Mouse (Mus musculus): ENCODE results near the gene Pde6c.

The Pde6c gene

DNA sequence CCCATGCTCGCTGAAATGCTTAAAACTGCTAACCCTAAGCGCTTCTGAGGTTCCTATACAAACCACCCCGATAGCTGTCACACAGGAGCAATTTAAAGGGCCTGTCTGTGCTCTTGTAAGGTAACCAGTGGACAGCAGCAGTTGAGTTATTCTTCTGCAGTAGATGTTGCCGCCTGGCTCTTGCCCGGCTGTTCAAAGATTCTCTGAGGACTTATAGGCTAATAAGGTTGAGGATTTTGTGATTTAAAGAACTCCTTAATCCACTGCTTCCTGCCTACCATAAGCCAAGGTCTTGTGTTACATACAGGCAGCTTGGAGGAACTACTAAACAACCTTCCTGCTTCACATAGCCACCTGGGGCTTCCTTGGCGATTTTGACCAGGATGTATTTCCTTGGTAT lies at the start of gene Pde6c:
Gene Pde6c, plus strand, starts transcription at position 301 of the 400 bp plus-strand sequence.
- no peak for DNase-seq

DNA sequence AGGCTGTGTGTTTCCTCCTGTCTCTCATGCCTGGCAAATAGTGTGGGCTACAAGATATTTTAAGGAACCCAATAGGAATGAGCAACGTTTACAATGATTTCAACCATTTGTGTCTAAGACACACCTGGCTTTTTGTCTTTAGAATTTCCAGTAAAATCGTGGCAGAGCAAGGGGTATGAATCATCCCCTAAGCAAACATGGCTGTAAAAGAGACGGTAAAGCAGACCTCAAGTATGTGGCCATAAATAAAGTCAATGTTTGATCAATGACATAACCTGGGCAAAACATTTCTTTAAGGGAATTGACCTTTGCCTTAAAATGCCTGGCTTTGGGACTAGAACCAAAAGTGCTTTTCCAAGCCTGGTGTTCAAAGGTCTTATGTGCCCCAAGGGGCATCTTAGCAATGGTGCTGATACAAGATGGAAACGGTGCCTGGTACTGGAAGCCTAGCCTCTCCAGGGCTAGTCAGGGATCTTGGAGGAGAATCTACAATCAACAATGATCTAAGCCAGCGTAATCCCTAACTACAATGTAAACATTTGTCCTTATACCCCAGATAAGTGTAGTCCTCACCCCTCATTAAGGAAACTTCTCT lies 49.6 kb upstream of the Pde6c start:
- DNase-seq: no peak

DNA sequence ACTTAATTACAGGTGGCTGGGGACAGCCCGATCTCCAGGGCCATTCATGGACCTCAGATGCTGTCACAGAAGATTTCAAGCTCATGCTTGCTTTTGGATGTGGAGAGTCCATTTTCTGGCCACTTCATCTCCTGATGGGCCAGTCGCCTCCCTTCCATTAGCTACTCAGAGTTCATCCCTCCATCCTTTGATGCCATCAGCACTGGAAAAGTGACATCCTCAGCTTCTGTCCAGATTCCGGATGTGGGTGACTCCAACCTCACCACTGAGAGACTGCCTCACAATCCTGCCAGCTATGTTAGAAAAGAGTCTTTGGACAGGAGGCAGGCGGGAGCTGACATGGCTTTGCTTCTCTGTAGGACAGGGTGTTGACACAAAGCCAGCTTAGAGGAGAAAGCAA lies 46.7 kb upstream of the Pde6c start:
- no peak for DNase-seq

DNA sequence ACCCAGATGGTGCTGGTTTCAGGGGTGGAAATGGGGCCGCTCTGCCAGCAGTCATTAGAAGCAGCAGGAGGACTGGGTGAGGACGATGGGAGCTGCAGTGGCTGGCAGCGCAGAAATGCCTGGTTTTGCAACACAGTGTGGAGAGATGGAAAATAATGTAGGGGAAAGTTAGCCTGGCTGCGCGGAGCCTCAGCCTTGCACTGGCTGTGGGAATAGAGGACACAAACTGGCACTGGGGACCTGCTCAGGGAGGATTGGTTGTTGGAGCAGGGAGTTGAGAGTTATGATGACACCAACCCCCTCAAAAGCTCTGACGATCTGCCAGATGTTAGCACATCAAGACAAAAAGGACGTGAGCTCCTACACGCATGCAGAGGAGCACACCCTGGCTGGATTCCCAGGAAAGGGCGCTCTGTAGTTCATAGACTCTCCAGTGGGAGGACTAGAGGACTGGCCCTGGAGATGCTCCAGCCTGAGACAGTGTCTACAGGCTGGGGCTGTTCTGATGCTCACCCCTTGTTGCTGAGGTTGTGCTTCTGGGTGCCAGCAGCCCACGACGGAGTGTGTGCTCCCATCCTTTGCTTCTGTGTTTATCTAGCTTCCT lies 45.5 kb upstream of the Pde6c start:
- DNase-seq: peak in 1 of 2 experiments; percentile 18

DNA sequence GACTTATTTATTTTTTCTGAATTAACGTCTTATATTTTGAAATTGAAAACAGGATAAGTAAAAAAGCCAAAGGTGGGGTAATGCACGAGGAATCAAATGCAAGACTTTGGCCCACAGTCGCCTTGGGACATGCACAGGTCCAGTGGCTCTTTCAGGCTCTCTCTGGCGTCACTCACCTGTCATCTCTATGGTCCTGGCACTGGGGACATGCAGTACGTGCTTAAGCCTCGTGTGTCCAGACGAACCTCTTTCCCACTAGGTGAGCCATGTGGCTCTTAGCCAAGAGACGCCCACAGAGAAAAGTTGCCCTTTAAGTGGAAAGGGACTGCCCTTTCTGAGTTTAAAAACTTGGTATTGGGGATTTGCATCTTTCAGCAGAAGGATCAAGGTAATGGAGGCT lies 43.2 kb upstream of the Pde6c start:
- no peak for DNase-seq

DNA sequence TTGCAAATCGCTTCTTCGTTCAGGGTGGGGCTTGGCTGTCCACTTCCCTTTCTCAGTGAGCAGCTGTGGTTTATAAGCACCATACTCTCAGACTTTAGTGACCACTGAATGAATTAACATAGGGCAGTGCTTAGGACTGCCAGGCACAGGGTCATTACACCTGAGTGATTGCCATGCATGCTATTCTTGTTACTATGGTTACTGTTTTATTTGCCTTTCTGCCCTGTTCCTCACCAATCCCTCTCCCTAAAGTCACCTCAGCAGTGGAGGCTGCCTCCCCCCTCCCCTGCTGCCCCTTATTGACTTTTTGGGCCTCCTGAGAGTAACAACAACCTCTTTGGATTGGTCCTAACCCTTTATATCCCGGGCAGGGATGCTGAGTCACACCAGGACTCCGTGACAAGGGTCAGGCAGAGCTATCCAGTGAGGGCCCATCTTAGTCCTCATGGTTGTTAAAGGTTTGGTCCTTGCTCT lies 41.0 kb upstream of the Pde6c start:
- DNase-seq: no peak

DNA sequence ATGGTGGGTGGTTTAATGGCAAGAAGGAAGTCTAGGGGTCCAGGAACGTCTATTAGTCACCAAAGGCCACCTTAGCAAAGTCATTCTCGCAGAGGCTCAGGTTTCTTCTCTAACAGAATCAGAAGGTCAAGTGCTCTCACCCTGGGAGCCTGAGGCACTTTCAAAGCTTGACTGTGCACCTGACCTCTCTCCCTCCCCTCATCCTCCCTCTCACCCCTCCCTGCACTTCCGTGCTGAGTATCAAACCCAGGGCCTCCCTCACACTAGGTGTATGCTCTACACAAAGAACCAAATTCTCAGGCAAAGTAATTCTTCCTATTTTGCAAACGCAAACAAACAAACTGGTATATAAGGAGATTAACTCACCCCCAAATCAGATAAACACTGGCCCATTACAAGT lies 36.4 kb upstream of the Pde6c start:
- no peak for DNase-seq

DNA sequence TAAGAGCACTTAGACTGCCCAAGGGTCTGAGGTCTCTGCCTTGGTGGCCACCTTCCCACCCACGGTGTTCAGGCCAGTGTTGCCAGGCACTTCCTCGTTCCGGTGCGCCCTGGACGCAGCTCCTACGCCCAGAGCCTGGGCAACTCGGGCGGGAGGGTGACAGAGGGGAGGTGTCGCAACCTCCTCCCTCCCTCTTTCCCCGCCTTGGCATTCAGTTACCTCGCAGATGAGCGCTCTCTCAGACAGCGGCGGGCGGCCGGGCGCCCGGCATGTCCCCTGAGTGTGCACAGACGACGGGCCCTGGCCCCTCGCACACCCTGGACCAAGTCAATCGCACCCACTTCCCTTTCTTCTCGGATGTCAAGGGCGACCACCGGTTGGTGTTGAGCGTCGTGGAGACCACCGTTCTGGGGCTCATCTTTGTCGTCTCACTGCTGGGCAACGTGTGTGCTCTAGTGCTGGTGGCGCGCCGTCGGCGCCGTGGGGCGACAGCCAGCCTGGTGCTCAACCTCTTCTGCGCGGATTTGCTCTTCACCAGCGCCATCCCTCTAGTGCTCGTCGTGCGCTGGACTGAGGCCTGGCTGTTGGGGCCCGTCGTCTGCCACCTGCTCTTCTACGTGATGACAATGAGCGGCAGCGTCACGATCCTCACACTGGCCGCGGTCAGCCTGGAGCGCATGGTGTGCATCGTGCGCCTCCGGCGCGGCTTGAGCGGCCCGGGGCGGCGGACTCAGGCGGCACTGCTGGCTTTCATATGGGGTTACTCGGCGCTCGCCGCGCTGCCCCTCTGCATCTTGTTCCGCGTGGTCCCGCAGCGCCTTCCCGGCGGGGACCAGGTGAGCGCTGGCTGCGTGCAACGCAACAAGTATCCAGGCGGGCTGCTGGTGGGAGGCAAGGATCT lies 35.5 kb upstream of the Pde6c start, which contains the start of gene Ffar4:
Gene Ffar4, plus strand, starts transcription at position 214 of the 901 bp plus-strand sequence.
- DNase-seq: no peak

DNA sequence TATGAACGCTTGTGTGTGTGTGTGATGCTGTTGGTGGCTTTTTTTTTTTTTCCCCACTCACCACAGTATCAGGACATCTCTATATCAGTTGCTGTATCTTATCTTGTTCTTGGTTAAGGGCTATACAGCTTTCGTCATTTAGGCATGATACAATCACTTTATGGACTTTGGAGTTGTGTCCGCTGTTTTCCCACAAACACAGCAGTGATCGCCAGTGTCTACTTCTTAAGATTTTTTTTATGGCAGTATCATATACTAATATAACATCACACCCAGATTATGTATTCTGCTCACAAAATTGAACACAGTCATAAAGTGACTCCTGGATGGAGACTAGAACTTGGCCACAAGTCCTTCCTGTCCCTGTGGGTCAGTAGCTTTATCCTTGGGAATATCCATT lies 24.7 kb upstream of the Pde6c start:
- DNase-seq: no peak

DNA sequence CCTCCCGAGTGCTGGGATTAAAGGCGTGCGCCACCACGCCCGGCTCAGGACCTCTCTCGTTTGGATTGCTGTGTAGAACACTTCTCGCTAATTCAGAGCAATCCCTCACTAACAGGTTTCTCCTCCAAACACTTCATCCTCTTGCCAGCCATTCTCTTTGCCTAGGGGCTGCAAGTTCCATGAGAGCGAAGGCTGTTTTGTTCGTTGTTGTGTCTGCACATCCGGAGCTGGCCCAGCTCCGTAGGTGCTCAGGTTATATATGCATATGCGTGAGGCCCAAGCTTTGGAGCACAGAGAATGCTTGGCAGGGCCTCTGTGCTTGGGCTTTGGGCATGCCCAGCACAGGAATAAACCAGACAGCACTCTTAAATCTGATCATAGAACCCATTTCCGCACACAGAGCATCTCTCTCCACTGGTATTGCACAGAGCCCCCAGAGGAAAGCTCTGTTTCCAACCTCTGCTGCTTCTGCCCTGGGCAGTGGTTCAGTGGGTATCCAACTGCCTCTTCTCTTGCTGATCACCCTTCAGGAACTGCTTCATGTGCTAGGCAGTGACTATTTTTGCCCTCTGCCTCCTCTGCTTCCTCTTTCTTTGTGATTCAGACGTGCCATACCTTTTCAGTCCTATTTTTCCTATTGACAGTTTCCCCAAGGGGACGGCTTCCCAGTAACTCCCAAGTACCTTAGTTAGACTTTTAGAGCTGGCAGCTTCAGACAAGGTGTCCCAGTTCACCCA lies 22.9 kb upstream of the Pde6c start:
- DNase-seq: no peak

DNA sequence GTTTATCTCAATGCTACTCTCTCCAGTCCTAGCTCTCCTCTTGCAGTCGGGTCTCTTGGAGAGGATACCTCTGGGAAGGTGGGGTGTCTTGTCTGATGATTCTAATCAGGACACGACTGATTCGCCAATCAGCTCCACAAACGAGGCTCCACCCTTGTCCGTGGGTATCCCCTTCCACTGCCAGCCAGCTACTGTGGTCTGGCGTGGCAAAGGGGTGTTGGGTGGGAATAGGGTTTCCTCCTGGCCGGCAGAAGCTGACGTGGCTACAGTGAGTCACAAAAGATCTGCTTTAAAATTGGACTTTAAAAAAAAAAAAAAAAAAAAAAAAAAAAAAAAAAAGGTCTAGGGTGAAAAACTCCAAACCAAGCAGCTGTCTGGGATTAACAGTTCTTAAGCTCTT lies 21.5 kb upstream of the Pde6c start:
- no peak for DNase-seq

DNA sequence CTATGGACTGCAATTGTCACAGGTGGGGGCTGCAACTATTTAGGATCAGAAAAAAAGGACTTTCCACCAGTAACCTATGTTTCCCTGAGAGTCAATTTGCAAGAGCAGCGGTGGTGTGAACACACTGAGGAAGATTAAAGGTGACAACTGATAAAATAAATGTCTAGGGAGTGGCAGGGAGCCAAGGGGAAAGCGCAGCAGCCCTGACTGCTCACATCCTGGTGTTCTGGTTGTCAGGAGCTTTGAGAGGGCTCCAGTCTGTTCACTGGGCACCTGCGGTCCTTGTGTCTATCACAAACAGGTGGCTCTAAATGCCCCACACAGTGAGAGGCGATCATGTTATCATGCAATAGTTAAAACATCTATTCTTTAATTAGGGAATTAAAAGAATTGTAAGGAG lies 20.0 kb upstream of the Pde6c start:
- no peak for DNase-seq

DNA sequence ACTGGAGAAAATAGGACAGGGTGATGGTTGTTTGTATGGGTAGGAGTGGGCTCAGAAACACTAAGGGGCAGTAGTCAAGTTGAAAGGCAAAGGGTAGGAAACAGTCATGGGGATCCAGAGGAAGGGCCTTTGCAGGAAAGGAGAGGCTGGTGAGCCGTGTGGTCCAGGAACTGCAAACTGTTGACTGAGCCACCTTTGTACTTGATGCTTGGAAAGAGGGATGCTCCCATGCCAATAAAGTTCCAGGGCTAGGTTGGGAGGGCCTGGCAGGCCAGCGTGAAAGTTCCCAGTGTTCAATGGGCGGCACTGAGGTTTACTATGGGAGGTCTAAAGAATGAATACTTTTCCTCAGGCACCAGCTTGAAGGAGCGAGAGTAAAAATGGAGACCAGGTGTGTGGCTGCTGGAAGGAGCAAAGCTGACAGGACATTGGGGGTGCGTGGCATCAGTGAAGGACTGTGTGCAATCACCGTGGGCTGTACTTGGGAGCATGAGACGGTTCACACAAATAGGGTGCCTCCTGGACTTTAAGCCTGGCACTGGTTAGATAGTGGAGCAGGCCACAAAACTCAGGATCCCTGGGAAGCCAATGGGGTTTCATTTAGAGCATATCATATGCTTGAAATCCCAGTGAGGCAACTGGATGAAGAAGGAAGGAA lies 17.6 kb upstream of the Pde6c start:
- no peak for DNase-seq

DNA sequence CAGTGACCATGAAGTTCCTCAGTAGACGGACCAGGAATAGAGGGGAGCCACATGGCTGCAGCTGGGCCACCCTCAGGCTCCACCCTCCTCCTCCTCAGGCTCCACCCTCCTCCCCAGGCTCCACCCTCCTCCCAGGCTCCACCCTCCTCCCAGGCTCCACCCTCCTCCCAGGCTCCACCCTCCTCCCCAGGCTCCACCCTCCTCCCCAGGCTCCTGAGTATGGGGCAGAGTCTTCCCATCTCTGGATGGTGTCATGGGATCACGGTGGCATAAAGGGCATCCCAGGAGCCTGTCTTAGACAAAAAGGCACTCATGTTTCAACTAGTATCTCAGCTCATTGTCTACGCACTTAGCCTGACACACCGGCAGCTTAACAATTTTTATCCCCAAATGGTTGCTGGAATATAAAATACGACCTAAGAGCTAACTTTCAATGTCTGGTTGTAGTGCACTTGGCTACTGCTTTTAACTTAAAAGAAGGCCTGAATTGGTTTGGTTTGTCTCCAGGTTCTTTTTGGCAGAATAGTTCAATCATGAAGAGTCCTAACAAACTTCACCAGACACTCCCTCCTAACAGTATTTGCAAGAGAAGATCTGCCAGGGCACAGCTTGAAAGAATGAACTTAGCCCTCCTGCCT lies 12.3 kb upstream of the Pde6c start:
- DNase-seq: no peak

DNA sequence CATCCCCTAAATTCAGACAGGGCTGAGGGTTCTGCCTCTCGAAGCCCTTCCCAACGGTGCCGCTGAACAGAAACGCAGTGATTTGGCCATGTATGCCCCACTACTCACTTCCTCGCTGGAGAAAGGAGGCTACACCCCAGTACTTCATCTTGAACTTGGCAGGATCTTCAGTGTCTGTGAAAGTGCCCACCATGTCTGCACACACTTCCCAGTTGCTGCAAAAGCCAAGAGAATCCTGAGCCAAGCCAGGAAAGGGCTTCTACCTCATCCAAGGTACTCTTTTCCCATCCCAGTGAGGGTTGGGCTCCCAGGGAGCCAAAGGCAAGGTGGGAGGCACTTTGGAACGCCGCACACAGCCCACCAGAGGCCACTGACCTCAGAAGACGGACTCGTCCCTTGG lies 8.7 kb upstream of the Pde6c start:
- no peak for DNase-seq

DNA sequence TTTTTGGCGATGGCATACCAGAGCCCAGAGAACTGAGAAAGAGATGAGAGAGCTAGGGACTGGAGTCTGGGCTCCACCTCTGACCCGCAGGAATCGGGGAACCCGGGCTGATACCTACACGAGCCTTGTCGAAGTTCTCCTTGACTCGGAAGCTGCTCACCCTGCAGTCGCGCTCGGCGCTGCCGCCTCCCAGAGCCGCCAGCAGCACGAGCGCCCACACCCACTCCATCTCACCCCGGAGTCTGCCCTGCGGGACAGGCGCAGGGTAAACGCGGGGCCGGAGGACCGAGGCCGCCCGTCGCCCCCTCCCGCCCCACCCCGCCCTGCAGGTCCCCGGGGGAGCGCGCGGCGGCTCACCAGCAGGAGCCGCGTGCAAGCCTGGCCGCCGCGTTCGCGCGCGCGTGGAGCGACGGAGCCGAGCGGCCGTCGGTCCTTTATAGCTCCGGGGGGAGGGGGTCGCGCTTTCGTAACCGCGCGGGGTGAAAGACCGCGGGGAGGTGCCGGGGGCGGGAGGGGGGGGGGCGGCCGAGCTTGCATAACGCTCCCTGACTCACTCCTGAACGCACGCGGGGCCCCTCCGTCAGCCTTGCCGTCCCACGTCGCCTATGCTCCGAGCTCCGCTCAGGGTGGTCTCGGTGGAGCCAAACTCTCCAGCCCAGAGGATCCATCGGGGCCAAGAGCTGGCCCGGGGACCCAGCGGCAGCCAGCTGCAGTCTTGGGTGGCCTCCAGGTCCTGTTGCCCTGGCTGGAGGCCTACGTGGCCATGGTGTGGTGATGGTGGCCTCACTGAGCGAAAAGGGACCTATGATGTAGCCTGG lies 8.0 kb upstream of the Pde6c start:
- peak in 1 of 2 experiments; percentile 20 for DNase-seq

DNA sequence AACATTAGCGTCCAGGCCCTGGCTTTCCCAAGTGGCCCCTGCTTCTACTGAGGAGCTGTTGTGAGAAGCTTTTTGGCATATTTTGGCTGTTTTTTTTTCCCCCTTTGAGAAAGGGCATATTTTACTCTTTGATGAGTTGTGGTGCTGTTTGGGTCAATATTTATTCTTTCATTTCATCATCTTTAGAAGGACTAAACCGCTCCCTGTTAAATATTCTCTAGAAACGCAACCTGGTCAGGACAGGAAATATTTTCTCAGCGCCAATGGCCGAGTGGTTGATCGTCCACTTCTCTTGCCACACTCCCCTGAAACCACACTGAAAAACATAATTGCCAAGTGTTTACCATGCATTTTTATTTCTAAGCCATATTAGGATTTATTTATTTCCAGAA lies 7.4 kb upstream of the Pde6c start, which contains the start of gene Rbp4:
Gene Rbp4, minus strand, starts transcription at position 63 of the 392 bp plus-strand sequence.
- DNase-seq: no peak

DNA sequence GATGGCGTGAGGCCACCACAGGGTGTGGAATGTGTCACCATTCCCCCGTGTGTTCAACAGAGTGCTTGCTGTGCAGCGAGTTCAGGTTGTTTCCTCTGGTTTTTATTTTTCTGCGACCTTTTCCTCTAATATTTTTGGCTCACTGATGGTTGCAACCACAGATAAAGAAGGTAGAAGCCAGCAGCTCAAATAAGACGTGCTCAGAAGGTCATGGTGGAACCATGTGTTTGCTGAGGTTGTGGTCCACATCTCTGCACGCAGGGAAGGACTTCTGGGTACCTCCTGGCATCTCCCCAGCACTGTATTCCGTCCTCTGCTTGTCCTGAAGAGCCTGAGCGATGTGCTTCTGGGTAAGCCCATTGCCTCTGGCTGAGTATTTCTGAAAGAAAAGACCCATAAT lies 5.9 kb upstream of the Pde6c start:
- no peak for DNase-seq

DNA sequence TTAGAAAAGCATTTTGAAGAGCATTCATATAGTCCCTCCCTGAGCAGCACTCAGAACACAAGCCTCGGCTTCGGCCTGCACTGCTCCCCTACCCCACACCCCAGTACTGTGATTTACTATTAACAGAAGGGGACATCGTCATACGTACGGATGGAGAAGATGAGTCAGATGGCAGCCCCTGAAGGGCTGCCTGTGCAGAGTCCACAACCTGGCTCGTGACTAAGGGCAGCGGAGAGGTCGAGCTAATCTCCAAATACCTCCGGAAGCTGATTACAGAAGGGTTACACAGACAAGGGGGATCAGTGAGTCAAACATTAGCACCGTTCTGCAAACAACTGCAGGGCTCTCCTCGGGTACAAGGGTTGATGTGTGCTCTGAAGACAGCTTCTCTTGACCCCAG lies 1.4 kb downstream of the Pde6c start:
- no peak for DNase-seq

DNA sequence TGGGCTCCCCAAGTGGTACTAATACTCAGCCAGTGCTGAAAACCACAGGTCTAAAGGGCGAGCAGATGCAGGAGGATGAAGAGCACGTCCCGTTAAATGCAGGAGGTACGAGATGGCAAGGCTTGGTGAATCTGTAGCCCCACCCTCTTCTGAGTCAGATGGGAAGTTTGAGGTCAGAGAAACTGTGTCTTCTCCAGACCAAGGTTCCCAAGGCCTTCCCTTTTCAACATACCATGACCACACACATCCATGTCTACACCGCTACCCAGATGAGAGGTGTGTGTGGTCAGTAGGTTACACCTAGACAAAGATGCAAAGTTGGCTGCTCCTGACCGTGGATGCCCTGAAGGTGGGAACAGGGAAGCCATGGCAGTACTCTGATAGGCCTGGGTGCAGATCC lies 2.2 kb downstream of the Pde6c start:
- no peak for DNase-seq

Data from cerebellum, postnatal 25 days (tissue).